Mouse (Mus musculus) limb, embryonic 14.5 days (tissue): ENCODE results near the gene Rragd. TPM values are rescaled to one million over a fixed set of nuclear protein-coding genes. Genes with fewer than 3 reads are reported as not detected.
A peak's percentile ranks its signal among the peaks of the same experiment; 100 is the strongest.

ENCODE experiments used
- ATAC-seq: fragments of 200-750 bp; cut with Nextera tagmentation; 2 replicates; pipeline ENCODE4 v1.8.0; 2017; ENCODE audit warnings: low read depth, moderate number of reproducible peaks, moderate TSS enrichment; ENCODE audit not compliant: low FRiP score
- DNase-seq: peaks from one replicate; pipeline ENCODE4 v3.0.0-alpha.2; 2015; ENCODE audit warnings: low spot score
- H3K27ac ChIP-seq: fragments of 300-500 bp; sonication (generic); replicated peaks from 2 replicates; pipeline ENCODE4 v1.5.1; 2014; ENCODE audit warnings: low read depth, mild to moderate bottlenecking, low read length, moderate library complexity, mixed read lengths
- H3K27me3 ChIP-seq: fragments of 300-500 bp; sonication (generic); 2 replicates; pipeline ENCODE4 v1.6.1; 2014; ENCODE audit warnings: low read length, mixed read lengths; ENCODE audit not compliant: control insufficient read depth, insufficient read depth
- H3K36me3 ChIP-seq: fragments of 300-500 bp; sonication (generic); 2 replicates; pipeline ENCODE4 v1.6.1; 2014; ENCODE audit warnings: mild to moderate bottlenecking, low read length, moderate library complexity, mixed read lengths; ENCODE audit not compliant: control insufficient read depth, insufficient read depth
- H3K4me1 ChIP-seq: fragments of 300-500 bp; sonication (generic); 2 replicates; pipeline ENCODE4 v1.6.1; 2014; ENCODE audit warnings: antibody characterized with exemption, low read length, mixed read lengths; ENCODE audit not compliant: control insufficient read depth, insufficient read depth
- H3K4me2 ChIP-seq: fragments of 300-500 bp; sonication (generic); replicated peaks from 2 replicates; pipeline ENCODE4 v1.6.1; 2014; ENCODE audit warnings: low read depth, mild to moderate bottlenecking, low read length, moderate library complexity; ENCODE audit not compliant: severe bottlenecking
- H3K4me3 ChIP-seq: fragments of 300-500 bp; sonication (generic); replicated peaks from 2 replicates; pipeline ENCODE4 v1.5.1; 2014; ENCODE audit warnings: low read length
- H3K9ac ChIP-seq: fragments of 300-500 bp; sonication (generic); 2 replicates; pipeline ENCODE4 v1.6.1; 2014; ENCODE audit warnings: mild to moderate bottlenecking, low read depth, low read length, moderate library complexity; ENCODE audit not compliant: severe bottlenecking
- H3K9me3 ChIP-seq: fragments of 300-500 bp; sonication (generic); 2 replicates; pipeline ENCODE4 v1.6.1; 2016; ENCODE audit warnings: low read length; ENCODE audit not compliant: control insufficient read depth
- POLR2A ChIP-seq: fragments of 200-500 bp; IDR thresholded peaks from 2 replicates; pipeline ENCODE4 v1.8.0; 2012; ENCODE audit warnings: inconsistent platforms, mild to moderate bottlenecking, moderate library complexity, borderline replicate concordance; ENCODE audit not compliant: insufficient read depth, insufficient read length; ENCODE audit errors: extremely low read depth
- WGBS: fragments of 180-500 bp; shearing (Covaris S2); extraction: QIAGEN DNeasy Blood & Tissue Kit; methylation state at CpG from one replicate; pipeline ENCODE4 v1.1.7; 2014; 5-methylcytosine and 5-hydroxymethylcytosine counted together
- polyA plus RNA-seq, 2 experiments: library from polyadenylated mRNA; depleted of rRNA in 1 of 2; stranded (reverse) in 1 of 2; unstranded in 1 of 2; fragments of >200 nt; fragmentation: Nextera tagmentation in 1 of 2; extraction: Ambion mirVana in 1 of 2; gene quantifications; 2 replicates each; pipeline versions ENCODE4 v1.2.1 to v1.2.3; 2012 to 2014

Rragd gene
- polyA plus RNA-seq, 2 experiments, result 12.3 to 13.1 TPM

- Histone ChIP-seq H3K27me3 (peaks cover 7% of the 10 kb centered on the region), H3K4me2 (no peak overlapping the region), H3K4me3 (no peak overlapping the region), H3K9ac (no peak overlapping the region), H3K4me1 (peaks cover 2% of the 10 kb centered on the region), H3K9me3 (no peaks in the 10 kb centered on the region), H3K27ac (no peak overlapping the region), H3K36me3 (no peaks in the 10 kb centered on the region)
- DNase-seq (no peak), ATAC-seq (no peak)
- WGBS, result 37% methylated on average over 4 of the region's 4 CpGs
- TF ChIP-seq POLR2A, result no peak
These were observed 35.2 kb upstream of the Rragd start for GRCm38 (mm10) chr4:32947631-32948030.

- Histone ChIP-seq H3K36me3 (no peaks in the 10 kb centered on the region), H3K9me3 (no peaks in the 10 kb centered on the region), H3K4me2 (no peak overlapping the region), H3K27ac (no peak overlapping the region), H3K27me3 (peaks cover 7% of the 10 kb centered on the region), H3K9ac (no peak overlapping the region), H3K4me1 (peaks cover 2% of the 10 kb centered on the region), H3K4me3 (no peak overlapping the region)
- DNase-seq, result no peak
- TF ChIP-seq POLR2A, result no peak
- no peak for ATAC-seq
- 54% methylated on average over 10 of the region's 10 CpGs for WGBS
These were observed 34.1 kb upstream of the Rragd start for GRCm38 (mm10) chr4:32948696-32949095.

GRCm38 (mm10) chr4:32950356-32951034, 32.3 kb upstream of the Rragd start, which contains the start of gene Ankrd6:
Gene Ankrd6 (minus strand): TSS chr4:32950841.
- Histone ChIP-seq H3K36me3 (no peaks in the 10 kb centered on the region), H3K9ac (peak within 1 kb of the TSS; percentile 62), H3K4me3 (peak within 1 kb of the TSS; percentile 59), H3K27ac (no peak within 1 kb of the TSS), H3K9me3 (no peaks in the 10 kb centered on the region), H3K4me2 (peak within 1 kb of the TSS; percentile 88), H3K27me3 (peaks cover 7% of the 10 kb centered on the region), H3K4me1 (peaks cover 2% of the 10 kb centered on the region)
- 0 out of 2 replicates have a peak, but pooled peaks have one; percentile 49 for TF ChIP-seq POLR2A
- WGBS, result 1% methylated on average over 64 of the region's 66 CpGs
- DNase-seq, result peak; percentile 69
- peak; percentile 93 for ATAC-seq

DNA sequence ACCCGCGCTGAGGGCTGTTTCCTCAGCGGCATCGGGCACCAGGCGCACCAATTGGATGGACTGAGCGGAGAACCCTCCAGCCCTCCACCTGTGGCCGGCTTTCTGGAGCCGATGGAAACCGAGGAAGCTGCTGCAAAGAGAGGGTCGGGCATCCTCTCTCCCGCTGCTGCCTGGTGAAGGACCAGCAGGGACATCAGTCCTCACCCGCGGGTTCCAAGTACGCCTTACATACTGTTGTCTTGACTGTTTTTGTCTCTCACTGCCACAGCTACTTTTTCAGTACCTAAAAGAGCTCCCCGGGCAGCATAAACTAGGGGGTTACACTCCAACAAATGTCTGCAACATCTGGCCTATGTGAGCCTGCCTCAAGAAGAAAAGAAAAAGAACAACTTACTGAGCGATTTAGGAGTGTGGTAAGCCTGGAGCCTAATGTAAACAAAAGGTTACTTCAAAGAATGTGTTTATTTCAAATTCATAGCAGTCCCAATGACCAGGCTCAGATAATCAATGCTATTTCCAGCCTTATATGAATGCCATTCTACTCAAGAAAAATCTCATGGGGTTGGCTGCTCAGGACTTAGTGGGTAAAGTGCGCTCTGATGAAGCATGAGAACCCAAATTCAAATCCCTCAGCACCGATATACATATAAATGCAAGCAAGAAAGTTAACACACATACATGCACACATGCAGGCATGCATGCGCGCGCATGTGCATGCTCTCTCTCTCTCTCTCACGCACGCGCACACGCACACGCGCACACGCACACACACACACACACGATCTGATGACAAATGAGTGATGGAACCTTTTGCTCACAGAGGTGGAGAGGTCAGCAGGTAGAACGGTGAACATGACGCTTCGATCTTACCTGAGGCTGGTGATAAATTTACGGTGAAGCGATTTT, 31.5 kb upstream of the Rragd start:
- DNase-seq (no peak), ATAC-seq (peak; percentile 51)
- peak overlapping the region; percentile 59 for H3K4me3 ChIP-seq
- no peak for TF ChIP-seq POLR2A
- no peaks in the 10 kb centered on the region for H3K36me3 ChIP-seq
- H3K4me1 ChIP-seq, result peaks cover 2% of the 10 kb centered on the region
- peak overlapping the region; percentile 88 for H3K4me2 ChIP-seq
- H3K27ac ChIP-seq, result no peak overlapping the region
- no peaks in the 10 kb centered on the region for H3K9me3 ChIP-seq
- 4% methylated on average over 34 of the region's 34 CpGs for WGBS
- H3K9ac ChIP-seq, result peak overlapping the region; percentile 62
- peaks cover 7% of the 10 kb centered on the region for H3K27me3 ChIP-seq

GRCm38 (mm10) chr4:32952681-32953080, 30.2 kb upstream of the Rragd start:
- 7% methylated on average over 7 of the region's 7 CpGs for WGBS
- no peak for TF ChIP-seq POLR2A
- peak; percentile 43 for DNase-seq
- Histone ChIP-seq H3K36me3 (no peaks in the 10 kb centered on the region), H3K9ac (no peak overlapping the region), H3K4me2 (peak overlapping the region; percentile 88; the same call in 1 of the 2 replicates), H3K27me3 (peaks cover 7% of the 10 kb centered on the region), H3K9me3 (no peaks in the 10 kb centered on the region), H3K4me1 (peaks cover 2% of the 10 kb centered on the region), H3K4me3 (peak overlapping the region; percentile 59; the same call in 1 of the 2 replicates), H3K27ac (no peak overlapping the region)
- no peak for ATAC-seq
